Mouse (Mus musculus): ENCODE measurements around the gene Mdm4. TPM values are rescaled to one million over a fixed set of nuclear protein-coding genes. Genes with fewer than 3 reads are reported as not detected.

The Mdm4 gene
- polyA plus RNA-seq, 1 experiment from 2014 or later = 24.1 TPM

GRCm38 (mm10) chr1:132938975-132939374, 91.4 kb downstream of the Mdm4 start:
- no peak overlapping the region for H3K9ac ChIP-seq (ENCODE audit: low read depth, low read length)
- no peak for ATAC-seq
- 74% methylated on average over 8 of the region's 8 CpGs for WGBS

GRCm38 (mm10) chr1:132937296-132938030, 92.9 kb downstream of the Mdm4 start:
- H3K4me2 ChIP-seq (ENCODE audit: low read depth, low read length) = no peak overlapping the region
- no peaks in the 10 kb centered on the region for H3K36me3 ChIP-seq (ENCODE audit: control insufficient read depth, insufficient read depth, low read length)
- no peaks in the 10 kb centered on the region for H3K4me1 ChIP-seq (ENCODE audit: control insufficient read depth, insufficient read depth, low read length)
- H3K9ac ChIP-seq (ENCODE audit: low read depth, low read length) = no peak overlapping the region
- no peaks in the 10 kb centered on the region for H3K9me3 ChIP-seq (ENCODE audit: control insufficient read depth, low read length)
- H3K27ac ChIP-seq (ENCODE audit: low read length) = no peak overlapping the region
- ATAC-seq = no peak
- WGBS = 84% methylated on average over 26 of the region's 26 CpGs
- H3K4me3 ChIP-seq (ENCODE audit: low read length) = no peak overlapping the region
- H3K27me3 ChIP-seq (replicated peaks; ENCODE audit: control insufficient read depth, insufficient read depth, low read length) = no peaks in the 10 kb centered on the region

More at GRCm38 (mm10) chr1:132938975-132939374, 91.4 kb downstream of the Mdm4 start:
- Histone ChIP-seq H3K4me3 (ENCODE audit: low read length) (no peak overlapping the region), H3K4me2 (ENCODE audit: low read depth, low read length) (no peak overlapping the region), H3K4me1 (ENCODE audit: control insufficient read depth, insufficient read depth, low read length) (no peaks in the 10 kb centered on the region), H3K36me3 (ENCODE audit: control insufficient read depth, insufficient read depth, low read length) (no peaks in the 10 kb centered on the region), H3K27me3 (replicated peaks; ENCODE audit: control insufficient read depth, insufficient read depth, low read length) (no peaks in the 10 kb centered on the region), H3K9me3 (ENCODE audit: control insufficient read depth, low read length) (no peaks in the 10 kb centered on the region), H3K27ac (ENCODE audit: low read length) (no peak overlapping the region)

- ATAC-seq = no peak
- 32% methylated on average over 7 of the region's 7 CpGs for WGBS
- Histone ChIP-seq H3K4me3 (ENCODE audit: low read length) (no peak overlapping the region), H3K36me3 (ENCODE audit: control insufficient read depth, insufficient read depth, low read length) (no peaks in the 10 kb centered on the region), H3K4me2 (ENCODE audit: low read depth, low read length) (no peak overlapping the region), H3K9ac (ENCODE audit: low read depth, low read length) (no peak overlapping the region), H3K4me1 (ENCODE audit: control insufficient read depth, insufficient read depth, low read length) (no peaks in the 10 kb centered on the region), H3K27me3 (replicated peaks; ENCODE audit: control insufficient read depth, insufficient read depth, low read length) (no peaks in the 10 kb centered on the region), H3K27ac (ENCODE audit: low read length) (no peak overlapping the region), H3K9me3 (ENCODE audit: control insufficient read depth, low read length) (no peaks in the 10 kb centered on the region)
Measured at GRCm38 (mm10) chr1:132934856-132935255, 95.5 kb downstream of the Mdm4 start.

GRCm38 (mm10) chr1:132932421-132932820, 97.9 kb downstream of the Mdm4 start:
- no peaks in the 10 kb centered on the region for H3K9me3 ChIP-seq (ENCODE audit: control insufficient read depth, low read length)
- no peak overlapping the region for H3K4me3 ChIP-seq (ENCODE audit: low read length)
- no peaks in the 10 kb centered on the region for H3K4me1 ChIP-seq (ENCODE audit: control insufficient read depth, insufficient read depth, low read length)
- H3K9ac ChIP-seq (ENCODE audit: low read depth, low read length) = no peak overlapping the region
- no peaks in the 10 kb centered on the region for H3K36me3 ChIP-seq (ENCODE audit: control insufficient read depth, insufficient read depth, low read length)
- no peak overlapping the region for H3K27ac ChIP-seq (ENCODE audit: low read length)
- ATAC-seq = no peak
- no peak overlapping the region for H3K4me2 ChIP-seq (ENCODE audit: low read depth, low read length)
- no peaks in the 10 kb centered on the region; the same call in 1 of the 2 replicates for H3K27me3 ChIP-seq (replicated peaks; ENCODE audit: control insufficient read depth, insufficient read depth, low read length)
- WGBS = 65% methylated on average over 2 of the region's 2 CpGs

GRCm38 (mm10) chr1:132930291-132930690, 100.1 kb downstream of the Mdm4 start:
- 74% methylated on average over 4 of the region's 4 CpGs for WGBS
- Histone ChIP-seq H3K4me3 (ENCODE audit: low read length) (no peak overlapping the region), H3K4me2 (ENCODE audit: low read depth, low read length) (no peak overlapping the region), H3K9me3 (ENCODE audit: control insufficient read depth, low read length) (no peaks in the 10 kb centered on the region), H3K27me3 (replicated peaks; ENCODE audit: control insufficient read depth, insufficient read depth, low read length) (no peaks in the 10 kb centered on the region; the same call in 1 of the 2 replicates), H3K36me3 (ENCODE audit: control insufficient read depth, insufficient read depth, low read length) (no peaks in the 10 kb centered on the region), H3K9ac (ENCODE audit: low read depth, low read length) (no peak overlapping the region), H3K27ac (ENCODE audit: low read length) (no peak overlapping the region), H3K4me1 (ENCODE audit: control insufficient read depth, insufficient read depth, low read length) (no peaks in the 10 kb centered on the region)
- ATAC-seq = no peak

GRCm38 (mm10) chr1:132928907-132929250, 101.5 kb downstream of the Mdm4 start:
- no peak for ATAC-seq
- Histone ChIP-seq H3K4me2 (ENCODE audit: low read depth, low read length) (no peak overlapping the region), H3K9ac (ENCODE audit: low read depth, low read length) (no peak overlapping the region), H3K36me3 (ENCODE audit: control insufficient read depth, insufficient read depth, low read length) (no peaks in the 10 kb centered on the region), H3K27ac (ENCODE audit: low read length) (no peak overlapping the region), H3K9me3 (ENCODE audit: control insufficient read depth, low read length) (no peaks in the 10 kb centered on the region), H3K4me1 (ENCODE audit: control insufficient read depth, insufficient read depth, low read length) (no peaks in the 10 kb centered on the region), H3K4me3 (ENCODE audit: low read length) (no peak overlapping the region), H3K27me3 (replicated peaks; ENCODE audit: control insufficient read depth, insufficient read depth, low read length) (no peaks in the 10 kb centered on the region; the same call in 1 of the 2 replicates)
- 48% methylated on average over 3 of the region's 3 CpGs for WGBS

DNA sequence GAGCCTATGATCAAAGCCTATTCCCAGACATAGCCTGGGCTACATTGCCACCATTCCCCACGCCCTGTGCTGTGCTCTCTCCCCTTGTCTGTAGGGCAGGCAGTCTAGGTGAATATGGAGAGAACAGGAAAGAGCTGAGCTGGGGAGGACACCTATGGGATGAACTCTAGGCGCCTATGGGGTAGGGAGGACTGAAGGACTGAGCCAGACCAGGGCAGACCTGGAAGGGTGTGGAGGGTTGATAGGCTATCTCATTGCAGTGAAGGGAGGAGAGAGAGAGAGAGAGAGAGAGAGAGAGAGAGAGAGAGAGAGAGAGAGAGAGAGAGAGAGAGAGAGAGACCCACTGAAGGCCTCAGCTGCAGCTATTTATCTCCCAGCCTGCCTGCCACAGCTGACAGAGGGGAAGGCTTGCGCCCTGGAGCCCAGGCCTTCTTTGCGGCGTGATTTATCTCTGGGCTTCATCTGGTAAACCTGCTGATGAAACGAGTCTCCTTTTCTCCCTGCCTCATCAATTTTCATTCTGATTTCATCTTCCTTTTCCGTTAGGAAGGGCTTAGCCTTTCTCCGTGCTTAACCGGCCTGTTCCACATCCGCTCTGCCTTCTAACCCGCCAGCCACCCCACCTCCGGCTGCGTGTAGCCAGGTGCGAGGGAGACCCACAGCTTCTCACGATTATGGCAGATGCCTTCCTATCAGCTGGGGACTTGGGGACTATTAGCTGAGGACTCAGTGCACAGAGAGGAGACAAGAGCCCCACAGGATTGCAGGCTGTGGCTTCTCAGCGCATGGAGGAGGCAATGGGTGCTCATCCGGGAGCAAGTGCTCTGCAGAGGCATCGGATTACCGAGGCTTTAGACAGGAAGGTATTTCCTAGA, 102.1 kb downstream of the Mdm4 start:
- H3K27me3 ChIP-seq (replicated peaks; ENCODE audit: control insufficient read depth, insufficient read depth, low read length) = no peaks in the 10 kb centered on the region; the same call in 1 of the 2 replicates
- no peak overlapping the region for H3K9ac ChIP-seq (ENCODE audit: low read depth, low read length)
- no peak overlapping the region for H3K4me2 ChIP-seq (ENCODE audit: low read depth, low read length)
- no peak overlapping the region for H3K27ac ChIP-seq (ENCODE audit: low read length)
- no peaks in the 10 kb centered on the region for H3K36me3 ChIP-seq (ENCODE audit: control insufficient read depth, insufficient read depth, low read length)
- no peaks in the 10 kb centered on the region for H3K9me3 ChIP-seq (ENCODE audit: control insufficient read depth, low read length)
- WGBS = 35% methylated on average over 19 of the region's 19 CpGs
- no peak for ATAC-seq
- no peak overlapping the region for H3K4me3 ChIP-seq (ENCODE audit: low read length)
- no peaks in the 10 kb centered on the region for H3K4me1 ChIP-seq (ENCODE audit: control insufficient read depth, insufficient read depth, low read length)

DNA sequence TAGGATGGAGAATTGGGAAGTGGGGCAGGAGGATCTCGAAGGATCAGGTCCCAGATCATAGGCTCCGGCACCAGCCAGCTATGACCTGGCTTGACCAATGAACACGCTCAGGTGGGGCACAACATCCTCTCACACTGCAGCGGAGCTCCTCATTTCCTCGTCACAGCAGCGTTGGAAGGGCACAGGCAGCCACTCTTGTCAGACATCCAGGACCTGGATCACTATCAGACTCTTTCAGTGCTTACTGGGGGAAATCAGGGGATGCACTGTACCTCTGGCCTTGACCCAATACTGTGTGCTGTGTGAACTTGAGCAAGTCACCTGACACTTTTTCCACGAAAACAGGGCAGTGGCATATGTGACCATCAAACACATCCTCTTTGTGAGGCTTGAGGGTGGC, 105.1 kb downstream of the Mdm4 start:
- H3K27ac ChIP-seq (ENCODE audit: low read length) = no peak overlapping the region
- no peak overlapping the region for H3K4me2 ChIP-seq (ENCODE audit: low read depth, low read length)
- WGBS = 77% methylated on average over 7 of the region's 7 CpGs
- no peak overlapping the region for H3K9ac ChIP-seq (ENCODE audit: low read depth, low read length)
- no peak overlapping the region for H3K4me3 ChIP-seq (ENCODE audit: low read length)
- no peak for ATAC-seq
- H3K36me3 ChIP-seq (ENCODE audit: control insufficient read depth, insufficient read depth, low read length) = no peaks in the 10 kb centered on the region
- H3K27me3 ChIP-seq (replicated peaks; ENCODE audit: control insufficient read depth, insufficient read depth, low read length) = no peaks in the 10 kb centered on the region; the same call in 1 of the 2 replicates
- H3K9me3 ChIP-seq (ENCODE audit: control insufficient read depth, low read length) = no peaks in the 10 kb centered on the region
- no peaks in the 10 kb centered on the region for H3K4me1 ChIP-seq (ENCODE audit: control insufficient read depth, insufficient read depth, low read length)

- no peak for ATAC-seq
Measured at GRCm38 (mm10) chr1:132922257-132922656, 108.1 kb downstream of the Mdm4 start.

More at GRCm38 (mm10) chr1:132922257-132922656, 108.1 kb downstream of the Mdm4 start:
- H3K4me3 ChIP-seq (ENCODE audit: low read length) = no peak overlapping the region
- H3K9ac ChIP-seq (ENCODE audit: low read depth, low read length) = no peak overlapping the region
- no peaks in the 10 kb centered on the region for H3K36me3 ChIP-seq (ENCODE audit: control insufficient read depth, insufficient read depth, low read length)
- no peaks in the 10 kb centered on the region for H3K27me3 ChIP-seq (replicated peaks; ENCODE audit: control insufficient read depth, insufficient read depth, low read length)
- no peak overlapping the region for H3K4me2 ChIP-seq (ENCODE audit: low read depth, low read length)
- H3K9me3 ChIP-seq (ENCODE audit: control insufficient read depth, low read length) = no peaks in the 10 kb centered on the region
- H3K27ac ChIP-seq (ENCODE audit: low read length) = no peak overlapping the region
- no peaks in the 10 kb centered on the region for H3K4me1 ChIP-seq (ENCODE audit: control insufficient read depth, insufficient read depth, low read length)
- 94% methylated on average over 9 of the region's 9 CpGs for WGBS
